Mouse (Mus musculus) brown adipose tissue, adult 24 weeks (tissue): Measurements from ENCODE around the gene Cmip. TPM values are rescaled to one million over a fixed set of nuclear protein-coding genes. Genes with fewer than 3 reads are reported as not detected.

Experiments used
- H3K27ac ChIP-seq: fragments of 200-500 bp; replicated peaks from 2 replicates; pipeline ENCODE4 v1.5.1; 2012; ENCODE audit warnings: low read depth, mild to moderate bottlenecking, low read length
- H3K4me1 ChIP-seq: fragments of 200-500 bp; 2 replicates; pipeline ENCODE4 v1.6.1; 2012; ENCODE audit warnings: low read length, mixed read lengths; ENCODE audit not compliant: control insufficient read depth, insufficient read depth, insufficient read length
- H3K4me3 ChIP-seq: fragments of 200-500 bp; 2 replicates; pipeline ENCODE4 v1.5.1; 2012; ENCODE audit warnings: low read depth, mild to moderate bottlenecking, low read length, moderate library complexity; ENCODE audit not compliant: insufficient read depth
- polyA plus RNA-seq: library from polyadenylated mRNA; stranded (reverse); fragments of >200 nt; gene quantifications from 2 replicates; pipeline ENCODE4 v1.2.4, GENCODE M21; 2012; ENCODE audit not compliant: missing spikeins, insufficient read depth, insufficient read length

Gene Cmip
- polyA plus RNA-seq, 1 experiment = 6.1 TPM

DNA sequence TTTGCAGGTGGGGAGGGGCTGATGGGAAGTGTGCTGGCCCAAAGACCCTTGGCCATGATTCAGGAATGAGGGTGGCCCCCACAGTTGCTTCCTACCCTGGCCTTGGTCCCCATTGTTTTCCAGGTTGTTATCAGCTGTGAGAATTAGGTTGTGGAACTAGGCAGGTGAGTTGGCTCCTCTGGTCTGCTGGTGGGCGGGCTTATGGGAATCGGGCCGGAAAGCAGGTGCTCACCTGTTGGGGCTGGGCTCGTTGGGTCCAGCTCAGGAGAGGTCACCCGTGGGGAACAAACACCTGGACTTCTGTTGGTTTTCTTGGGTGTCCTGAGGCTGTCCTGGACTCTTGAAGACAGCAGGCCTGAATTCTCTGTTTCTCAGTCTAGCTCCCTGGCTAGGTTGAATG is 8.2 kb downstream of the Cmip start:
- Histone ChIP-seq H3K4me3 (no peak overlapping the region), H3K27ac (no peak overlapping the region), H3K4me1 (peaks cover 29% of the 10 kb centered on the region)

DNA sequence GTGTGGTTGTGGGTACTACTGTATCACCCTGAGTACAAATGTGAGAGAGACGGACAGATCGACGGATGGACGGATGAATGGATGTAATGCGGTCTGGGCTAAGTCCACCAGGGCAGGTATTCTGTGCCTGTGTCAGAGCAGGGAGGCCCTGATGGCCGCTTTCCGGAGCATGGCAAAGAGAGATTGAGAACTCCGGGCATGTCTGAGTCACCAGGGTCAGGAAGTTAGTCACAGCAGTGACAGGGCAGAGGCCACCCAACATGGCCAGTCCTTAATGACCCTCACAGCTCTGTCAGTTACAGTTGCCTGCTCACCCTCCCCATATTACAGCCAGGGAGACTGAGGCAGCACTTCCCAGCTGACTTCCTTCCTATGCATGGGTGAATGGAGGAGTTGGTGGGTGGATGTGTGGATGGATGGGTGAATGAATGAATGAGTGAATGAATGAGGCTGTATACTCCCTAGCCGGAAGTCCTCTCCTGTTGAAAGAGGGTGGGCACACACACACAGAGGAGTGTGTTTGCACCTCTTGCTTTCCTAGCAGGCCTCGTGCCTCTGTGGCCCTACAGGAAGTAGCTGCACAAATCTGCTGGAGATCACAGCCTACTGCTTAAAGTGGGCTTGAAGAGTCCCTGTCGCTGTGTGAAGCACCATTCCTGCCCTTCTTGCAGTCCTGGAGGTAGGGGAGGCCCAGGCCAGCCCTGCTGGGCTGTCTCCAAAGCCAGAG is 10.7 kb downstream of the Cmip start:
- Histone ChIP-seq H3K4me1 (peaks cover 18% of the 10 kb centered on the region), H3K27ac (no peak overlapping the region; the same call in 1 of the 2 replicates), H3K4me3 (no peak overlapping the region)

DNA sequence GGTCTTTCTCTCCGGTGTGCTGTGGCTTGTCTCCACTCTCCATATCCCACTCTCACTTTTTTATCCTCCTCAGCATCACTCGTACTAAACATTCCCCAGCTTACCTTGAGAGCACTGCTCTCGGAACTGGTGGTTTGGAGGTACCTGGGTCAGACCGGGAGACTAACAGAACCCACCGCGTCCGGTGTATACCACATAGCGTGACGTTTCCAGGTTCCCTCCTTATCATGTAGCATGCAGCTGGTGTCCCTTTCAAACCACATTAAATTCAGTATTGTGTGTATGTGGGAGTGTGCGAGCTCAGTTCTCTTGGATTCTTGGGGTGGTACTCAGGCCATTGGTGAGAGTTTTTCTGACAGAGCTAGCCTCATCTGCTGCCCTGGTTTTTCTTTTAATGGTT is 21.4 kb downstream of the Cmip start:
- peaks cover 19% of the 10 kb centered on the region for H3K4me1 ChIP-seq
- H3K4me3 ChIP-seq = no peak overlapping the region
- H3K27ac ChIP-seq = no peak overlapping the region

DNA sequence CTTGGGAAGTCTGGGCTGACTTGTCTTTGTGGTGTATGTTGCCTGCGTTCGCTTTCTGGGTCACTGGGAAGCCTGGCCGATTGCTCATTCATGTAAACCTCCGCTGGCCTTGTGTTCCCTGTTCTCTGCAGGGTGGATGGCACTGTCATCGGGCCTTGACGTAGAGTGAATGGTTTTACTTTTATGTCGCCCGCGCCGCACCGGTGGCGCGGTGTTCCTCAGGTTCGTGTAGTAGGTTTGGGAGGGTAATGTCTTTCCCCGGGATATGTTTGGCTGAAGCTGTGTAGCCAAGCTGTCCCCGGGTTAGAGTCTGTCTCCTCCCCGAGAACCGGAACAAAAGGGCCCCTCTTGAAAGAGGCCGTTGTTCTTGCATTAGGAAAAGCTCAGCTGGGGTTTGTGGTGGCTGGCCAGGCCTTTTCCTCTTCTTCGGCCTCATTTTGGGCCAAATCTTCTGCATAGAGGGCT is 21.8 kb downstream of the Cmip start:
- peaks cover 19% of the 10 kb centered on the region for H3K4me1 ChIP-seq
- no peak overlapping the region for H3K27ac ChIP-seq
- no peak overlapping the region for H3K4me3 ChIP-seq

DNA sequence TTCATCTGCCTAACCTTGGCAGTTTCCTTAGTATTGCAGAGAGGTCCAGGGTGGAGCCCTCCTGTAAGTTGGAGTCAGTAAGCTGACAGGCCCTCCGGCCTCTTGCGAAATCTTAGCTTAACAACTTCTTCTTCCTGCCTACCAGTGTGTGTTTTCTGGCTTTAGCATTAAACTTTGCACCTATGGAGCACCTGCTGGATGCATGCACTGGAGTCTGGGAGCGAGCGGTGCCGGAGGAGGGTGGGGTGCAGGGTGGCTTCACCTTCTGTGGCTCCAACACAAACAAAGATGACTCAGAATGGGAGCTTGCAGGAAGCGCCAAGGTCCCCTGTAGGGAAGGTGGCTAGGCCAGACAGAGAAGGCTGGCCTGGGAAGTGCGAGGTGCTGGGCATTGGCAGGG is 23.6 kb downstream of the Cmip start:
- Histone ChIP-seq H3K4me3 (no peak overlapping the region), H3K27ac (0 out of 2 replicates have a peak overlapping the region, but pooled peaks have one; percentile 13), H3K4me1 (peaks cover 19% of the 10 kb centered on the region)

DNA sequence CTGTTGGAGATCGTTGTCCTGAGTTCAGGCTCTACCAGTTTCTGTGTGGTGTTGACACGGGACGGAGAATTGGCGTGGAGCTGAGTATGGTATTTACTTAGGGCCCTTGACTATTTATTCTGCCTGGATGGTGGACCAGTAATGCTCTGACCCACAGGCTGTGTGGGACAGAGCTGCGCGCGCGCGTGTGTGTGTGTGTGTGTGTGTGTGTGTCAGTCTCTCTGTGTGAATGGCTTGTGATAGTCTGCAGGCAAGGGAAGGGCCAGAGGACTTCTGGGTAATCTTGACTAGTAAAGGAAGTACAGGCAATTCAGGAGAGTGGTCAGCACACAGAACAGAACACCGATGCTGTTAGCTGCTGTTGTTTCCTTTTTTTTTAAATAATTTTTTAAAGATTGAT is 24.8 kb downstream of the Cmip start:
- Histone ChIP-seq H3K4me1 (peaks cover 19% of the 10 kb centered on the region), H3K4me3 (no peak overlapping the region), H3K27ac (peak overlapping the region; percentile 51)

DNA sequence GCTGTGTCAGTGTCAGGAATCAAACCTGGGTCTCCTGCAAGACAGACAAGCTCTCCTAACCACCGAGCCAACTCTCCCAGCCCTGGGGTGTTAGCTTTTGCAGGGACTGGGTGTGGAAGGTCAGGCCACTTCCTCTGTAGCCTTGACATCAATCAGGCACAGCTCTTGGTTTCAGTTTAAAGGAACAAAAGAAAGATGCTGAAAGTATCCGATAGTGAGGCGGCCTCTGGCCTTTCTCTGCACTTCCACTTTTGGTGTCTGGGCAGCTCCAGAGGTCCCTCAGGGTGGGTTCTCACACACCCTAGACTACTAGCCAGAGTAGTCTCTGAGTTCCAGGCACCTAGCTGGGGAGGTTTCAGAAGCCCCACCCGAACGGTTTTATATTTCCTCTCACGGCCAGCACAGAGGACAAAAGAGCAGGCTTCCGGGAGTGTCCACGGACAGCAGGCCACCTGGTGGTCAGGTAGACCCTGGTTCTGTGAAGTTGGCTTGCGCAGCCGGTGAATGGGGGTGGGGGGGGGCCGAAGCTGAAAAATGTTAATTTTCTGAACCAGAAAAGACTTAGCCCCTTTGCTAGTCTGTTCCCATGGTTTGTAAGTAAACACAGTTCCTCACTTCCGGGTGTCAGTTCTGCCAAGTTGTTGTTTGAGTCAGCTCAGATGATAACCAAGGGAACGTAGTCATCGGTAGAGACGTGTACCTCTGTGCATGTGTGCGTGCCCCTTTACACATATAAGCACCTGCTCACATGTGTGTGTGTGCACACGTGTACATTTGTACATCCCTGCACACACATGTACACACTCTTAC is 25.5 kb downstream of the Cmip start:
- Histone ChIP-seq H3K4me3 (0 out of 2 replicates have a peak overlapping the region, but pooled peaks have one; percentile 21), H3K4me1 (peaks cover 21% of the 10 kb centered on the region), H3K27ac (peak overlapping the region; percentile 58)

DNA sequence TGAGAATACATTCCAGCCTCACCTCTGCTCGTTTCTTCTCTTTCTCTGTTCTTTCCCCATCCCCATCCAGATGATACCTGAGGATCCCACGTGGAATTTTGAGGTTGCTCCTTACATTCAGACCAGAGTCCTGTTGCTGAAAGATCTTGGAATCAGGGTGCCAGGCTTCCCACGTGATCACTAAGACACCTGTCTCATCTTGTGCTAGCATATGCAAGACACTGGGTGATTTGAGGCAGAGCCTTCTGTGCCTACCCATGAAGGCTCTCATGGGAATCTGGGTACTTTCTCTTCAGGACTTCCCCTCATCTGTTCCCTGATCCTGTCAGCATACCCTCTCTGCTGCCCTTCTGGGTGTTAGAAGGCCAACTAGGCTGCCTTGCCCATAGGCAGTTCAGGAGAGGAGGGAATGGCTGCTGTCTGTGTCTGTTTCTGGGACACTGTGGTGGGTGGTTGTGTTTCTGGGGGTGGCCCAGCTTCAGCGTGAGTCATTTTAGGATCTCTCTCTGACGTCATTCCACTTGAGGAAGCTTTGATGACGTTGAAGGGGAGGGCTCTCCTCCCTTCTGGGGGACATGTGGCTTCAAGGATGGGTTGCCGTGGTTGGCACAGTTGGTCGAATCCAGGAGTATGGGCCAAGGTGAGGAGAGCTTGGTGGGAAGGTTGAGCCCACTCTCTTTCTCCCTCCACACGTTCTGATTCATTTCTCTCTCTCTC is 28.1 kb downstream of the Cmip start:
- Histone ChIP-seq H3K27ac (no peak overlapping the region), H3K4me1 (peaks cover 22% of the 10 kb centered on the region), H3K4me3 (no peak overlapping the region)

DNA sequence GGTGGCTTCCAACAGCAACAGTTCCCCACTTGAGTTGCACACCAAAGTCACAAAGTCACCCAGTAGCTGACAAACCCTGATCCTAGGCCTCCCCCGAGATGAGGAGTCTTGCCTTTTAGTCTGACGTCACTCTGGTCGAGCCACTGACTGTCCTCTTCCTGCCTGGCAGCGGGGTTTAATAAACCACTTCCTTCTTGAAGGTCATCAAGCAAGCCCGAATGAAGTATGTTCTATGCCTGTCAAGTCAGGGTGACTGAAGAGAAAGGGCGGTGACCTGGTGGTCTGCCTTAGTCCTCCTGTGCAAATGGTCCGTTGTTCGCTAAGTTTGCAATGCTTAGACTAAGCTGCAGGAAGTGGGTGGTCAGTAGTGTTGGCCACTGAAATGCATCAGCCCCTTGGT is 31.1 kb downstream of the Cmip start:
- H3K27ac ChIP-seq = no peak overlapping the region
- H3K4me1 ChIP-seq = peaks cover 14% of the 10 kb centered on the region; the same call in 1 of the 2 replicates
- H3K4me3 ChIP-seq = no peak overlapping the region

DNA sequence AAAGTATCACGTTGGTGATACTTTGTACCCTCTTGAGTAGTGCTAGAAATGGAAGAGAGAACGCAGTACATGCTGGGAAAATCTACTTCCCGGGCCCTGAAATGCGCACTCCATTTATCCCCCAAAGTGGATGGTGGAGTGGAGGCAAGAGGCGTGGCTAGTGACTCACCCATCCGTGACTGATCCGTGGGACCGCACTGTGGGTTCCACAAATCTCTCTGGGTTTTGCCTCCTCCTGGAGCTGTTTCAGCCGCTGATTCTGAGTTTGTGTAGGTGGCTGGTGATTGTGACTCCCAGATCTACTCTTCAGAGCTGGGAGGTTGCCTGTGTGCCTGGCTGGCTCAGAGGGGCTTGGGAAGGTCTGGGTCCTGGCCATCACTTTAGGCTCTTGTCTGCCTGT is 32.2 kb downstream of the Cmip start:
- H3K27ac ChIP-seq = no peak overlapping the region
- peaks cover 17% of the 10 kb centered on the region; the same call in 1 of the 2 replicates for H3K4me1 ChIP-seq

DNA sequence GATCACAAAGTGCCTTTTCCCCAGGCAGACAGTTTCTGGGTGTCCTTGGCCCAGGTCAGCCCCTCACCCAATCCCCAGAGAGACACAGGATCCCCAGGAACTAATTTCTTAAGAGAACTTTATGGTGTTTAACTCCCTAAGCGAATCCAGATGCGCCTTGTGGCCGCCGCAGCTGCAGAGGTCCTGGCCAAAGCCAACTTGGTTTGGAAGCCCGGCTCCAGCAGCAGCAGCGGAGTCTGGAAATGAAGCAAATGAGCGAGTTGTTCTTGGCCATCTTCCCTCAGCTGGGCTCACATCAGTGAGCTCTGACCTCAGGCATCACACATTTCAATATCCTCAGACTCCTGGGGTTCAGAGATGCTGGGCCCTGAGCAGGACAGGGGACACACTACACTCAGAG is 33.6 kb downstream of the Cmip start:
- H3K4me3 ChIP-seq = no peak overlapping the region
- H3K4me1 ChIP-seq = peaks cover 24% of the 10 kb centered on the region
- no peak overlapping the region for H3K27ac ChIP-seq

More for the DNA sequence above, 32.2 kb downstream of the Cmip start:
- H3K4me3 ChIP-seq = no peak overlapping the region

DNA sequence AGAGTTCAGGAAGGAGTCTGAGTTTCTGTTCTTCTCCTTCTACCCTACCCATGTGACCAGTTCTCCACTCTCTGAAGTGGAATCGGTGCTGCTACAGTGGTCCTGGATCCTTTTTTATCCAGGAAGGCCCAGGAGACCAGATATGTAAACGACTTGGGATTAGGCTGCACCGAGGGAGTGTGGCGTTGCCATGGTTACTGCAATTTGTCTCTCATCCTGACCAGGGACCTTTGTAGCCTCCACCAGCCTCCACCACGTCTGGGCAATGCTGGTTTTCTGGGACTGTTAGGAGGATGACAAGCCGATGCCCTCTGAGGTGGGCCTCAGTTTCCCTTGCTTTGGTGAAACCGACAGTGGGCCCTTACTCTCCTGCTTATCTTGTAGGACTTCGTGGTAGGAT is 35.4 kb downstream of the Cmip start:
- Histone ChIP-seq H3K27ac (no peak overlapping the region), H3K4me1 (peaks cover 27% of the 10 kb centered on the region), H3K4me3 (no peak overlapping the region)

DNA sequence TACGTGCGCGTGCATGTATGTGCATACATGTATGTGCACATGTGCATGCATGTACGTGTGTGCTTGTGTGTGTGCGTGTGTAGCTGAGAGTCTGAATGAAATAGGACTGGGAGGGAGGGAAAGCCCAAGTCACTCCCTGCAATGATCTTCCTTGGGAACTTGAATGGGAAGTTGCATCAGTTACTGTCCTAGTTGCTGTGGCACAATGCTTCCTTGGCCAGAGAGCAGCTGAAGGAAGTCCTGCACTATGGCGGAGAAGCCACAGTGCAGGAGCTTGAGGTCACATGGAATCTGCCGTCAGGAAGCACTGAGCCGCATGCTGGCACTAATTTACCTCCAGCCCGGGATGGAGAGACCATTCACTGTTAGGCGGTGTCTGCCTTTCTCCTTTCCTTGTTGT is 37.9 kb downstream of the Cmip start:
- H3K4me3 ChIP-seq = no peak overlapping the region
- peaks cover 35% of the 10 kb centered on the region for H3K4me1 ChIP-seq
- no peak overlapping the region; the same call in 1 of the 2 replicates for H3K27ac ChIP-seq

DNA sequence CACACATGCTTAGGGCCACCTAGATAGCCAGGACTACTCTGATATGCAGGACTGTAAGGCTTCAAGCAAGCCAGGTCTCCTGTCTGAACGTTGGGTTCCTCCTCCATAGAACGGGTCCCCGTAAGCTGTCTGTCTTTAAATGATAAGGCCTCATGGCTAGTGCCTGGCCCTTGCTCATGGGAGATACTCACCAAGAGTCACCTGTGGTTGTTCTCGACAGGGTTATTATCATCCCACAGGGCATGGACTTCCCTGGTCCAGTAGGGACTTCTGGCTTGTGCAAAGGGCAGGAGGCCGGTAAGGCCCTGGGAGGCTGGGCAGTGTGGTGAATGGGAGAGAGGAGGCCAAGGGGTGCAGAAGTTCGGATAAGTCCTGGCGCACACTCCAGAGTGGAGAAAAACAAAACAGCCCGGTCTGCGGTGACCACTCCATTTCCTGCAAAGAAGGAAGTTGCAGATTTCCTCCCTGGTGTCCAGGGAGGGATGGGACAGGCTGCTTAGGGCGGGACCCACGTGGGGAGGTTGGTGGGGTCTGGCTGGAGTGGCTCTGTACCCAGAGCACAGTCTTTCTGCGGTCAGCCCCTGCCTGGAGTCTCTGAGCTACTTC is 41.2 kb downstream of the Cmip start:
- H3K4me1 ChIP-seq = peaks cover 43% of the 10 kb centered on the region

DNA sequence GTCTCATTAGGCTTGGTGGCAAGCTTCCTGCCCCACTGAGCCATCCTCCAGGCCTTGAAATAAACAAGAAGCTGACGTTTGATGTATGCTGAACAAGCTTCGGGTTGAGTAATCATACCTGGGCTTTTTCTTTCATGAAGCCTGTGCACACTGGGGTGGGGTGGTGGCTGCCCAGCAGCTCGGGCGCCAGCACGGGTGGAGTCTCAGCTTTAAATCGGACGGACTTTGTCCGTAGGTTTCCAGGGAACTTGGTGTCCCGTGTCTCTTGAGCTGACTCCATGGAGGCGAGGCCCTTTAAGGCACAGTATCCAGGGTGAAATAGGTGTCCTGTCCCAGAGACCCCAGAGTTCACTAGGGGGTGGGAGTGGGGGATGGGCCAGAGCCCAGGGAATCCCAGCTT is 42.3 kb downstream of the Cmip start:
- H3K27ac ChIP-seq = no peak overlapping the region
- peaks cover 49% of the 10 kb centered on the region for H3K4me1 ChIP-seq
- H3K4me3 ChIP-seq = no peak overlapping the region

More for the DNA sequence above, 41.2 kb downstream of the Cmip start:
- H3K4me3 ChIP-seq = no peak overlapping the region
- H3K27ac ChIP-seq = peak overlapping the region; percentile 2
